Mouse (Mus musculus) adrenal gland, postnatal 10 days (tissue): Measurements from ENCODE around the gene Ifne. TPM values are rescaled to one million over a fixed set of nuclear protein-coding genes. Genes with fewer than 3 reads are reported as not detected.

ENCODE experiments used
- DNase-seq: peaks from one replicate; pipeline ENCODE4 v3.0.0; 2021; ENCODE audit warnings: mixed read lengths
- long read RNA-seq, 2 experiments: library from polyadenylated mRNA; stranded (forward); transcript quantifications; one replicate each; pipeline ENCODE4 v2.0.0; 2021
- total RNA-seq, 2 experiments: library from RNA; stranded (reverse); gene quantifications; 2 replicates each; pipeline ENCODE4 v1.2.3; 2021

The Ifne gene
- not detected for total RNA-seq
- long read RNA-seq, experiment 1 = 0 reads
- long read RNA-seq, experiment 2 = 0 reads

DNA sequence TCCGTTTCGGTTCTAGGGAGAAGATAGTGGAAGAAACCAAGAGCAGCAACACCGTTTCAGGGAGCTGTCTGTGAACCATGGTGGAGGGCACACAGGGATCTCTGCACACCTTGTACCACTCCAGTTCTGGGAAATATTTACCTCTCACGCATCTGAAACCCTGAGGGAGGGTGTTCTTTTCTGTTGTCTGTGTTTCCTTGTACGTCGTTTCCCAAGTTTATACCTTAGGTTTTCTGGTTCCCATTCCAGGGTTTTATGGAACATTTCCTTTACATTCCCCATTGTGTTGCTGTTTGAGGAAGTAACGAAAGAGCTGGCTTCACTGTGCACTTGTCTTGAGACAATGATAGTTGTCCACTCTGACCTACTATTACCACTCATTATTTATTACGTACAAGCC is at the start of gene Ifne:
Ifne (minus strand) TSS at position 101 of the 400 bp plus-strand sequence.
- DNase-seq = no peak

DNA sequence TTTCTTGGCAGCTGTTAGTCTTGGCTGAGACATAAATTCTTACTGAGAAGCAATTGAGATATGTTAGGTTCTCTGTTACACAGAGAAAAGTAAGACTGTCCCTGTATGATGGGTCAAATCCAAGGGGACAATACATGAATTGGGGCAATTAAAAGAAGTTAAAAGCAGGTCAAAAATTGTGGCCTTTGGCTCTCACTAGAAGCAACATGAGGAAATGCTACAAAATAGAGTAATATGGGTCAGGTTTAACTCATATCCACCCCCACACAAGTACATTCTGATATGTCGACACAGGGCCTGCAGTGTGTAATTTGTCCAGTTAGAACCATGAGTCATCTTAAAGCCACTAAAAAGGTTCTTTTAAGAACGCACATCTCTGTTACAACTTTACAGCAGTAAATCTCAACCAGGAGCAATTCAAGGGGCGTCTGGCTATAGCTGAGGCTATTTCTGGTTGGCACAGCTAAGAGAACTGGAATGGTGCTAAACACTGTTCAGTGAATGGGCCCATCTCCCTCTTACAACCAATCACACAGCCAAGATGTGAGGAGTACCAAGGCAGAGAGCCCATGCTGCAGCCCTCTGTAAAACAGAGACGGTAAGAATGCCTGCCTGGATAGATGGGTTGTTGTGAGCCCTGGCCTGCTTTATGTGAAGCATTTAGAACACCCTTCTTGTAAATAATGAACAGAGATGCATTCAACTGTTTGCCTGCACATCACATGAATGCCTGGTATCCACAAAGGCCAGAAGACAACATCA is 48.5 kb upstream of the Ifne start:
- no peak for DNase-seq

DNA sequence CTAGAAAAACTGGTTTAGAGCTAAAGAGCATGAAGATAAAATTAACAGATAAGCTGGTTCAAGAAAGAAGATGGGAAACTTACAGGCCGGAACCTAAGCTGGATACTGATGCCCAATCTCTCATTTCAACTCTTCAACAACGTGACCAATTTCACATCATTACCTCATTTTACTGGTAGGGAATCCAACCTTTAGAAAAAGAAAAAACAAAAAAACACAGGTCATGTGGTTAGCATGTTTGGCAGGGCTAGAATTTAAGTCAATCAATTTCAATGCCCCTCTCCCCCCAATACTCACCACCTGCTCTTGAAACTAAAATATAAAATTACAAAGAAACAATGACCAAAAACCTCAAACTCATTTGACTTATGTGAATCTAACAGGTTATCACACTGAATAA is 47.8 kb upstream of the Ifne start:
- no peak for DNase-seq

DNA sequence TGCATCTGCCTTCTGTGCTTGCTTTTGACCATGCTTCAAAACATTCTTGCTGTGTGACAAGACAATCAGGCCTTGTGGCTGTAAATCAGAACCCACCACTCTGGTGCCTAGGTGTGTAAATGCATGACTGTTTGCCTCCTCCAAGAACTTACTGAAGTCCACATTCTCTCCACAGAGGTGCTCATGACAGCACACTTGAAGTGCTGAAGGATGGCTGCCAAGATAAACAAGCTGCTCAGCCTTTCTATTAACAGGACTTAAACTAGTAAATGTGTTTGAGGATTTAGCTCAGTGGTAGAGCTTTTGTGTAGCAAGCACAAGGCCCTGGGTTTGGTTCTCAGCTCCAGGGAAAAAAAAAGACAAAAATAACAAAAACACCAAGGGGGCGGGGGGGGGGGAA is 46.6 kb upstream of the Ifne start:
- DNase-seq = no peak

DNA sequence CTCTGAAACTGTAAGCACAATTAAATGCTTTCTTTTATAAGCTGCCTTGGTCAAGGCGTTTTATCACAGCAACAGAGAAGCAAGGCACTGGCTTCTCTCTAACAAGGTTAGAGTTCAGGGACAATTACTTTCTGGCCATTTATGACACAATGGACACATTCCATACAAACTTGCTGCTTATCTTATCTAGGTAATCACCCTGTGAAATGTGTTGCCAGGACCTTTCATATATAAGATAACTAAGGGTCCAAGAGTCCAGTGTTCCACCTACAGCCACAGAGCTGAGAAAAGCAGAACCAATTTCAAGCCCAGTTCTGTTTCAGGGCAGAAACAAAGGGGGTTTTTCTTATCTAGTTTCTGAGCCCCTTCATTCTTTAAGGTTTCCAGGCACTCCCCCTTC is 46.1 kb upstream of the Ifne start:
- no peak for DNase-seq

DNA sequence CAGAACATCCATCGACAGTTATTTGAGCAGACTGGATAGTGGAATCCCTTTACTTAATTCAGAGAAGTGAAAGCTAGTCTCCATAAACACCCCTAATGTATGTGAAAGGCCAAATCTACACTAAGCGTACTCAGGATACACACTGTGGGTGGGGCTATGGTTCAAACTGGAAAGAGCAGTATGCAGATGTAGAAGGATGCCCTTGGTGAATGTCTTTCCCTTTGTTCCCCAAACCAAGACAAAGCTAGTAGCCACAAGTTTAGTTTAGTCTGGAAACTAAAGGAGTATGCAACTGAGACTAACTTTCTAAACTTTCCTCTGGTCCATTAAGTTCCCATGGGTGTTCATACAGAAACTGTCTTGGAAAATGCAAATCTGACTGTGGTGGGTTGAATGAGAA is 45.5 kb upstream of the Ifne start:
- DNase-seq = no peak

DNA sequence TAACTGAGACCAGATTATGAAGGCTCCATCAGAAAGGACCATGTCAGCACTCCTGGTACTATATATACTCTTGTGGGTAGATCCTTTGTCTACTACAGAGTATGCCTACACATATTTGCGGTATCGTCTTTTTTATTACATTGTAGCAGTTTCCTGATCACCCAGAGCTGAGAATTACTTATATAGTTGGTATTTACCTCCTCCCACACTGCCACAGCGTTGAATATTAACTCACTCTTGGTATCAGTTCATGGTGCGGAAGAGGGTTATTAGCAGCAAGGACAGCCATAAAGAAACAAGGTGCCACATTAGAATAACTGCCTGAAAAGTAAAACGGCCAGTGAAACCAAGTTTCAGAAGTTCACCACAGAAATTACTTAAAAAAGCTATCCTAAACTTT is 41.3 kb upstream of the Ifne start:
- no peak for DNase-seq

DNA sequence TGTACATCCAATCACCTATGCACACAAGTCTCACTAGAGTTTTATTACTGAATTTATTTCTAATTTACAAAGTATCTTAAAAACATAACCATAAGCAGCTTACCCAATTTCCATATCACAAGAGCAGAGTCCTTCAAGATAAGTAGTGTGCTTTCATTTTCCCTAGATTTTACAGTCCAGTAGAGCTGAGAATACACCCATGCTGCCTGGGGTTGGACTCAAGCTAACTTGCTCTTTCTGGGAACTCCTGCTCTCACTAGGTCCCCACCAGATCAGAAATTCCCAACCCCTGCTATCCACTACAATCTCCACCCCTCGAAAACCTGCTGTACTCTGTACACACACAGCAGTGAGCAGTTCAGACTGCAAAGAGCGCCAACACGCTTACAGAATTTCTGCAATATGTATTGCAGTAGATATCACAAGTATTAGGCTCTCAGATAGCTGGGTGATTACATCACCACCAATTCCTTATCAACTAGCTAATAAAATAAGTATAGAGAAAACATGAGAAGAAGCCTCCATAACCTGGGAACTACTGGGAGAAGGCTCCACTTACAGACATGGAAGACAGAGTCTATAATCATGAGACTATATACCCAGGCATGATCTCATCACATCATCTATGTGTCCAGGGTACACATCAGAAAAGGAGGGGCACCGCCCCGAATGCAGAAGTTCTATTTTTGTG is 37.9 kb upstream of the Ifne start:
- DNase-seq = no peak

DNA sequence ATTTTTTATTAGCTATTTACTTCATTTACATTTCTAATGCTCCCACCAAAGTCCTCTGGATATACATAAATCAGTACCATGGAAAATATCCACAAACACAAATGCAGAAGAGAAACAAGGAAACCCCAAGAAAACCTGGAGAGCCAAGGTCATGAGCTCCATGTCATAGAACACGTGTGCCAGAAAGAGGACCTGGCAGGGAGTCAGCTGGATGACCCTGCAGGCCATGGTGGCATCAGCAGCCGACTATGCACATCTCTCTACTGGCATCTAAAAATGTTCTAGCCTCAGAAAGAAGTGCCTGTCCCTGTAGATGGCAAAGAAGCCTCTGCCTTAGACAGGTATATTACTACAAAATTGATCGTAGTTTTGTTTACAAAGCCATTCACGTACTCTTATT is 36.3 kb upstream of the Ifne start:
- peak; percentile 48 for DNase-seq

DNA sequence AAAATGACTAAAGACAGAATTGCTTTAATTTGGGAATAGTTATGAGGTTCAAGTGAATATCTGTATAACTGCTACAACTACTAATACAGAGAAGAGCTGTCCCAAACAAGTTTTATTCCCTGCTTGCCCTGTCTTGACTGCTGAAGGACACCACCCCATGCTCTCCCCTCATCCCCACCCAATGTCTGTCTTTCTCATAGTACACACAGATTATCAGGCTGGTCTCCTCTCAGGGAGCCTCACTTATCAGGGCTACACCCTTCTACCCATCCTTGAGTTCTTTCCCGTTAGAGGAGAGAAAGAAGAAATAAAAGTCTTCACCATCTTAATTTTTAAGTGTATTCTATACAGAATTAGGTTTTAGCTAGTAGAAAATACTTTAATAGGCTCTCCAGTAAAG is 34.0 kb upstream of the Ifne start:
- no peak for DNase-seq

DNA sequence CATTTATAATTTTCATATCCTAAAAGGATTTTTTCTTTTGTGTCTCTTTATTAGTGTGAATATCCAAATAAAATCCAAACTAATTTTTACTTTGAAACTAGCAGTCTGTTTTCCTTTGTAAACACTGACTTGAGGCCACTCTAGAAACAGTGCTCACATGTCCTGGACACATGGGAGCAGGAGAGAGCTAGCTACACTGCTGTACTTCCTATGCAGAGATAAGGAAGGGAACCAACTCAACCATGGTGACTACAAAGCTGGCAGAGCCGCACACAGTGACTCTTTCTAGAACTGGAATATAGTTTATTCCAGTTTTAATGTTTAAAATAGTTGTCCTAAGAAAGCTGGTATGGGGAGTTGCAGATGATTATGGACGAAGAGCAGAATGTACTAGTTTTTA is 32.9 kb upstream of the Ifne start:
- no peak for DNase-seq

DNA sequence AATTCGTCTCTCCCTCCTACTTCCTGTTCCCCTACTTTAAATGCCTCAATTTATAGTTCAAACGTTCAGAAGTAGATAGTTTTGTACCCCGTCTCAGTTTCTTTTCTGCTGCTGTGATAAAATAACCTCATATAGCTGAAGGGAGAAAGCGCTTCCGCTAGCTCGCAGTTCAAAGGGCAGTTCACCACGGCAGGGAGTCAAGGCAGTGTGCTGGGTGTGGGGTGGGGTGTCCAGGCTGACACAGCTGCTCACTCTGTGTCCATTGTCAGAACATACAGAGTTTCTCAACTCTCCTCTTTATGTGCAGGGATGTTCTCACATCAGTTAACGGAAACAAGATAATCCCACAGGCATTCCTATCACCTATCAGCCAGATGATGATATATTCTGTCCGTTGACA is 32.2 kb upstream of the Ifne start:
- DNase-seq = no peak

DNA sequence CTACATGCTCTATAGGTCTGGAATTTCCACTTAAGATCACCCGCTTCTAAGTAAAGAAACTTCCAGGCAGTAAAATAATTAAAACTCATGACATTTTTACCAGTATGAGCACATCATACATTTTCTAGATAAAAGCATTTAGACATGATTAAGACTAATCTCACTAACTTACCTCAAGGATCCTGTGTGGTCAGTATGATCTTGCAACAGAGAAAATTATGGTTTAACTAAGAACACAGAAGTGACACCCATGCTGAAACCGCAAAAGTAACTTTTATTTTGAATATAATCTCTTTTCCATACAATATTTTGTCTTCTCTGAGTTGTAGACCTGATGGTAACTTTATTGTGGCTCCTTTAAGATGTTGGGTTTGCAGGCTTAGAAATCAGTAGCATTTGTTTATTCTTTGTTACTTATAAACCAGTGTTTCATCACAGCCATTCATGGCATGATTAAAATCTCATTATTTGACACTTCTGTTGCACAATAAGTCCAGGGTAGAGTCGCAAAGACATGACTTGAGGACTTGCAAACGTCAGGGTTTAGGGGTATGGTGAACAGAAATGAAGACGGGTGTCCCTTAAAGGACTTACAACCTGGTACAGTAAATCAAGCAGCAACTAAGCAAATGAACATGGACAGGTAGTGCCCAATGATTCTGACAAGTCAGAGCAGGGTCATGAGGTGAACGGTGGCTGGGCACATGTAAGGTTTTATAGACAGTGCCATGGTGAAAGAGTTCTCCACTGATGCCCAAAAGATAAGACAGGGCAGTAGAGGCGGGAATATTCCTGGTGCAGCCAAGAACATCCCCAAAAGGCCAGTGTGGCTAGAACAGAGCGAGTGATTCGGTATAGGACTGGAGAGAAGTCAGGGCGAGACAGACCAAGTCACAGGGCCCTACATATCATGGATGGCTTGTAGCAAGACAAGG is 29.9 kb upstream of the Ifne start:
- DNase-seq = no peak

DNA sequence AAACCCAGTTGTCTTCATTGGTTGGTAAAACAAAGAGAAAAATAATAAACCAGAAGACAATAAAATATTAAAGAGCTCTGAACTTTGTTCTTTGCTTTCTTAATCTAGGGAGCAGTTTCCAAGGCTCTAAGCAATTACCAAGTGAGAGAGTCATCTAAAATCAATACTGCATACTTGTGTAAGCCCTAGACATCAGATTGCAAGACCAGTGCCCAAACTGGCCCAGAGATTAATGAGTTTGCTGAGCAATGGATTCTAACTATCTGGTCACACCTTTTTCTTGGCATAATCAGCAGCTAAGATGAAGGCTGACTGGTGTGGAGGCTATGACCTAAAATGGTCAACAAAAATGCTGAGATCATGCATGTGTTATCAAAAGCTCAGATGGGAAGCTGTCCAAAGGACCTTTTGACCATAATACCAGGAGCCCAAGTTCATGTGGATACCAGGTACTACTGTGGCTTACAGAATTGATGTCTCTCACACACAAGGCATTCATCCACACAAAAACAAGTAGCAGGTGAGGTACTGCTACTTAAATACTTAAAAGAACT is 13.3 kb upstream of the Ifne start:
- no peak for DNase-seq

DNA sequence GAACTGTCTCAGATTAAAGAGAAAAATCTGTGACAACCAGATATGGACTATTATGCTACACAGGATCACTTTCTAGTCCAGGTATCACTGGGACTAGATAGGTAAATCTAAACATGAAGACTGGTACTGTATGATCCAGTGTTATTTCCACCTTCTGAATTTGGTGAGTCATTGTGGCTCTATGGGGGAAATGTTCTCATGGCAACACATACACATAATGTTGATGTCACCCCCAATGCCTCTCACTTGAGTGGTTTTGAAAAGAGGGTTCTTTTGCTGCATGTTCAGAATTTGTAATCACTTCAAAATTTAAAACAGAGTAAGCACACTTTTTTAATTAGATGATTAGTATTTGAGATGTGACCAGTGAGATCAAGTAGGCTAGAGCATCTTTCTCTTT is 8.2 kb upstream of the Ifne start:
- DNase-seq = no peak

DNA sequence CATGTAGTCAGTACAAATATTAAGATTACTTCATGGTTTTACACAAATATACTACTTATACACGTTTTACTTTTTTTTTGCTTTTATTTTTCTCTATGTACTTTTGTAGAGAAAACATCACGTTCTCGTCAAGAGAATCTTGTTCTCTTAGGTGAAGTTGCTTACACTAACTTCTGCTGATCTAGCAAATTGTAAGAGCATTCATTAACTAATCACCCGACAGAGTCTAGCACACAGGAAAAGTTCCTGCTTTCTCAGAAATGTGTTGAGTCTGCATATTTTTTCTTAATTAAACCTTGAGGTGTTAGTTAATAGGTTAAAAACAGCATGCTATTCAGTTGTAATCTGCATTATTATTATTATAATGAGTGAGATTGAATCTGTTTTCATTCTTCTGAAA is 1.2 kb downstream of the Ifne start:
- no peak for DNase-seq

DNA sequence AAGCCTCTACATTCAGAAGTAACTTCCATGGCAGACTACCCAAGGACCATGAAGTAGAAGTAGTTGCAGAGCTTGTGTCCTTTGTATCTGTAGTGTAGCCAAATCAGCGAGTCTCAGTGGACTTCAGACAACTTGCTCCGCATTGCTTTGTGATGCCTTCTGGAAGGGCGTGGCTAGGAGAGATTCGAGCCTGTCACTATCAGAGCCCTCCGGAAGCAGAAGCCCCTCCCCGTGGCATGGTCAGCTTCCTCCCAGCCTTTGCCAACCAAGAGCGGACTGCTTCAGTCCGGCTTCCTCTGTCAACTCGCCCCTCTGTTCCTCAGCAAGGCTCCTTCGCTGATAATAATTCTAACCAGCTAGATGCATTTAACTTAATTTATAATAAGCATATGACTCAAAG is 1.8 kb downstream of the Ifne start:
- no peak for DNase-seq

DNA sequence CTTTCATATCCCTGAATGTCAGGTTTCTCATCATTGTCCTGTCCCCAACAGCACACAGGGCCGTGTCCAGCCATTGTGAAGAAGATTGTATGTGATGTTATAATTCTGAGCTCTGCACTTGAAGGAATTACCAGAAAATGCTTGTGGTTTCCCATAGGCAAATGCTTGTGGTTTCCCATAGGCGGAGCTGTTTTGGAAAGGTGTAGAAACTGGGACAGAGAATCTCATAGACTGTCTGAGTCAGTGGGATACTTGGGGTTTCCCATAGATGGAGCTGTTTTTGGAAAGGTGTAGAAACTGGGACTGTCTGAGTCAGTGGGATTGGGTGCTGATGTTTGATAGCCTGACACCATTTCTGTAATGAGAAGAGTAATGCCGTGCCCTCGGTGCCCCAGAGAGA is 3.5 kb downstream of the Ifne start:
- no peak for DNase-seq

DNA sequence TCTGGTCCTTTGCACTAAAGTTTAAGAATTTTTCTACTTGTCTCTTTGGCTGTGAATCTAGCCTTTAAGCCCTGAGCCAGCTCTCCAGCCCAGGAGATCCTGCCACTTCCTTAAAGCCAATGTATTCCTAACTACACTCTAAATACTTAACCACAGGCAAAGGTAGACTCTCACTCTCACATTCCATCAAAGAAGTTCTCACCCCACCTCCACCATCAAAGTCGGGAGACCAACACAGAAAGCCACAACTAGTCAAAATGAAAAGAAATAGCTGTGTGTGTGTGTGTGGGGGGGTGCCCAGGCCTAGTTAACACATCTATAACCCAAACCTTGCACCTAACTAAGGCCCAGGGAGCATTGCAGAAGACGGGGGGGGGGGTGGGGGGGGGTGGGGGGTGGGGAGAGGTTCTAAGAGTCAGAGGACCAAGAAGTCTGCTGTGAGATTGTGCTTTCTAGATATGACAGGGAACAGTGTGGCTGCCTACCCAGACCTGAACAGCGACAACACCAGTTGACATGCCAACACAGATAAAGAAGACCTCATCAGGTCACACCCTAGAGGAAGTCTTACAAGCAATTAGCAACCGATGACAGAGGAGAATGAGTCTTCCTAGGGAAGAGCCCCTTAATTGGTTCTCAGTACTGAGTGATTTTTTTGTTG is 4.4 kb downstream of the Ifne start:
- DNase-seq = no peak

DNA sequence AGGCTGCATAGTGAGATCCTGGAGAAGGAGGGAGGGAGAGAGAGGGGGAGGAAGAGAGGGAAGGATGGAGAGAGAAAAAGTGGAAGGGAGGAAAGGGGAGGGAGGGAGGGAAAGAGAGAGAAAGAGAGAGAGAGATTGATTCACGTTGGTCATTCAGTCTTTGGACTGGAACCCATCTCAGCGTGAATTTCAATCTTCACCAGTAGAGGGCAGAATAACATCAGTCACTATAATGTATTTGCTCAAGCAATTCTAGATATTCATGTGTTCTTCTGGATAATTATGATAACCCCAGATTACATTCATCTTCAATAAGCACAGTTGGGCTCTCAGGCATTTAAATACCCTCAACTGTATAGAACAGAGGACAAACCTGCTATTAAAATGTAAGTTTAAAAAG is 7.3 kb downstream of the Ifne start:
- DNase-seq = peak; percentile 51

DNA sequence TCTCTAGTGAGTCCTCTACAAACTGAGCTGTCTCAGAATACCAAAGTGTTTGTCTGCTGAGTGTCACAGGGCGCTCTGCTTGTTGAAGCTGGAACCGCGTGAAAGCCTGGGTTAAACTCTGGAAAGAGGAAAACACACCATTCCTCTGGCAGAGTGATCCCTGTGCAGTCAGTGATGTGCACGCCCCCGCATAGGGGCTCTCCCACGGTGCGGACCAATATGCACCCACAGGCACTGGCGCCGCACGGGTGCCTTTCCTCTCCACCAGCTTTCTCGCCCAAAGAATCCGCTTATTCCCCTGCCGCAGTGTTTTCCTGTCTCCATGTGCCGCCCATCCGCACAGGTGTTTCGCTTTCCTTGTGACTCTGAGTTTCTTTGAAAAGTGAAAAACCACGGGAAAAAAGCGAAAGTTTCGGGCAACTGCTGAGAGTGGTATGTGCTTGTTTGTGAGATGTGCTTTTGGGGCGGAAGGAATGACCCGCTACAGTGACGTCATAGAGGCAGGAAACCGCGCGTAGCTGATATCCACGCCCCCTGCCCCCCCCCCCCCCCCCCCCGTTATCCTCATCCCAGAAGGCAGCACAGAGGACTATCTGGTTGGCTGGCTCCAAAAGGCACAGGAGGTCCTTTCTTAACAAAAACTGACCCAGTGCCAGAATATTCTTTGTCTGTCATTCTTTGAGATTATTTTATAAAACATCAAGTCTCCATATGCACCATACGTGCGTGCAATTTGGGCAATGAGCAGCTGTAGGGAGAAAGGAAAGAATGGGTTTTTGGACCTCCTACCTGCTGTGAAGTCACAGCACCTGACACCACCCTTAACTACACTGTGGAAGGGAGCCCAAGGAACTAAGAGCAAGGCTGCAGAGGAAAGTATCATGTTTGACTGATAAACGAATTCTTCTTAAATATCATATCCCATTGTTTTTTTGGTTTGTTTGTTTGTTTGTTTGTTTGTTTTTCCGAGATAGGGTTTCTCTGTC is 11.8 kb downstream of the Ifne start:
- DNase-seq = peak; percentile 23
